Mouse (Mus musculus) retina, adult 2 months (tissue): ENCODE results near the gene Mid1.

Source experiments
- DNase-seq: peaks from one replicate; pipeline ENCODE4 v3.0.0-alpha.2; 2012; ENCODE audit warnings: low read depth, low spot score

Mid1 gene

DNA sequence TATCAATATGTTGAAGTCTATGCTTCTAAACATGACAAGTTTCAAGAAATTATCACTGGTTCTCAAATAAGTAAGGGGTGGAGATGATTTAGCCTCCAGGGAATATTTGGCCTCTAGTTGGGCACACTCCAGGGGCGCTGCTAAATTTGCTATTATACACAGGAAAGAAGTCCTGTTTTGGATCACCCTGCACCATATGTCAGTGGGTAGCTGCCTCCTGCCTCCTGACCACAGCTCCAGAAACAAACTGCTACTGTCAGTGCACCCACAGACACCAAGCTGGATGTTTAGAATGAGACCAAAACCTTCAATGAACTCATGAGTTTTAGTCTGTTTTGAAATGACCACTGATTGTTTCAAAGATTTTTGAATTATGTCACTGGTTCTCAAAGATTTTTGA, 128.7 kb downstream of the Mid1 start:
- no peak for DNase-seq

DNA sequence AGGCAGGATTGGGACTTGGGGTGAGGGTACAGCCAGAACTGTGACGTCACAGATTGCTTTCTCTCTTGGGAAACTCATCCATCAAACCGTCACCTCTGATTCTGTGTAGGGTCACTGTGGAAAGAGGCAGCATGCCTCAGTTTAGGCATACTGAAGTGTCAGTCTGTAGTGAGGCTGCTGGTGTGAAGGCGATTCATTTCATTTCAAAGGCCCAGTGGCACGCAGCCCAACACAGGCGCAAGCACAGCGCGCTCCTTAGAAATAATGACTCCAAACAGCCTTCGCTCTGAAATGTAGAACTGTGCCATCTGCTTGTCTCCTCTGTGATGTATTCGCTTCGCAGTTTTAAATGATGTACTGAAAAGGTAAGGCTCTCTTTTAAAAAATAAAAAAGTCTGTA, 141.9 kb downstream of the Mid1 start:
- no peak for DNase-seq

DNA sequence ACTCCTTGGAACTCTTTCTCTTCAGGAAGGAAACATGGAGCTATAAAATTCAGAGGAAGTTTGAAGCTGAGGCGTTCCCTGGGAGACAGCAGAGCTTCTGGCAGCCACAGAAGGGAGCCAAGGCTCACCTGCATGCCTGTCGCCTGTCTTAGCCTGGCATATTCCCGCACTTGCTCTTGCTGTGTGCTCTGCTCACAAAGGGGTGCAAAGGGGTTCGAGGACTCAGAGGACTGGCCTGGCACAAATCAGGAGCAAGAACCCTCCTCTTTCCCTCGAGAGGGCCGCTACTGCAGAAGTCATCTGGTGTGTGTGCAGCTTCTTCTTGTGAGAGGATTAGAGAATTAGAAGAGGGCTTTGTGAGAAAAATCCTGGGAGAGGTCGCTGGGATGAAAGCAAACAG, 142.7 kb downstream of the Mid1 start:
- no peak for DNase-seq

DNA sequence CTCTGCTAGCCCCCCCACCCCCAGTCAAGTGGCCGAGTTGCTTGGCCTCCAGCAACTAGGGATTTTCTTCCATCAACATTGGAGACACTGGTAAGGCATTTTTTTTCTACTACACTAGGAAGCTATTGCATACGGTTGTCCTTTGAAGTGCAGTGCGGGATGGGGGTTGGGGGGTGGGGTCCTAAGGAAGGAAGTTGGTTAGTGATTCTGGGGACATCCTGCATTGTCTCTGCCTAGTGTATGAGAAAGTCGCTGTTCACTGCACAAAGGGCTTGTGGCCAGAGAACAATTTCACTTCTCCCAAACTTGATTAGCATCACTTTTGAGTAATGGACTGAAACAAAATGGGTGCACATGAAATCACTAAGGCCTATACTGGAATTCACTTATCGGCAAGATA, 143.1 kb downstream of the Mid1 start:
- no peak for DNase-seq

DNA sequence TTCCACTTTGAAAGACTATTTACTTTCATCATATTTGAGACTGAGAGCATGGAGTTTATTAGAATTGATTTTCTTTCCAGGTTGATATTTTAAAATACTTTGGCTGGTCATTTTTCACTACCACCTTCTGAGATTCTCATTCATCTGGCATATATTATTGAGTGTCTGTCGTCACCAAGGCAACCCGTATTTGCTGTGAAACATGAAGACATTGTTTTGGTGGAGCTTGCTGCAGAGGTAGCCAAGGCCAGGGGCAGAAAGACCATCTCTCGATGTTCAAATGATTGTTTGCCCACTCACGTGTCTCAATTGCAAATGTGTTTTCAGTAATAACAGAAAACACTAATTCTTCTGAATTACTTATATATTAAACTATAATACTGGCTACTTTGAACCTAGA, 145.1 kb downstream of the Mid1 start:
- no peak for DNase-seq

DNA sequence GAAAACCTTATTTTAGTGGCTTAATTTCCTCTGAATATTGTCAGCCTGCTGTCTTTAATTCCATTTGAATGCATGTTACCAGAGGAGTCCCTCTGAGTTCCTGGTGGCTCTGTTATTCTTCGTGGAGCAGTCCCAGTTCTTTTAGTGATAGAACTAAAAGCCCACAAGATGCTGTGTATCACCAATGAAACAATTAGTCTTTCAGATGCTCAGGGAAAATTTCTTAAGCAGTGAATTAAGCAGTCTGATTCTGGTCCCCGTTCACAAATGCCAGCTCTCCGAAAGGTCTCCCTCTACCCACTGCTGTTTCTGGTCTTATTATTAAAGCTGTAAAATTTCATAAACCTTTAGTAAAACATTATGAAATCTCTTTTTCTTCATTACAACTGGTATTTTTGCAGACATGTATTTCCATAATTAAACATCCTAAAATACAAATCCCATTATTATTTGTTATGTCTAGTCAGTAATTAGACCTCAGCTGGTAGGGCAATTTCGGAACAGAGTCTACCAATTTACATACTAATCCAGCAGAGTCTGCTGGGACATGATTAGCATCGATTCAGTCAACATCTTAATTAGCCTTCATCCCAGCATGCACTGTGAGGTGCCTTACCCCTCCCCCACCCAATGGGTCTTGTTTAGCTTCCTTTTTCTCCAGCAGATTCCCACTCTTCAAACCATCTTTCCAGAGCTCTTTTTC, 153.1 kb downstream of the Mid1 start:
- DNase-seq, result no peak

DNA sequence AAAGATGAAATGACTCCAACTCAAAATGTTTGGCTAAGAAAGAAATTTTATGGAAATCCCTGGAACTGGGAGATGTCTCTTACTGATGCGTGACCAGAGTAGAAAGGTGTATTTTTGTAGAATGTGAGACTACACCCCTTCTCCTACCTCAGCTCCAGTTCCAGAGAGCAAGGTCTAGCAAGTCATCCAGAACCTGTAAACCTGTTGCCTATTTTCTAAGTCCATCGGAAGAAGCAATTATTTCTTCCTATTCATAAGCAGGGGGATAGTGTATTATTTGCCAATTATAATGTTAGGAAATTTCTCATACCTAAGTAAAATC, 153.6 kb downstream of the Mid1 start:
- no peak for DNase-seq

DNA sequence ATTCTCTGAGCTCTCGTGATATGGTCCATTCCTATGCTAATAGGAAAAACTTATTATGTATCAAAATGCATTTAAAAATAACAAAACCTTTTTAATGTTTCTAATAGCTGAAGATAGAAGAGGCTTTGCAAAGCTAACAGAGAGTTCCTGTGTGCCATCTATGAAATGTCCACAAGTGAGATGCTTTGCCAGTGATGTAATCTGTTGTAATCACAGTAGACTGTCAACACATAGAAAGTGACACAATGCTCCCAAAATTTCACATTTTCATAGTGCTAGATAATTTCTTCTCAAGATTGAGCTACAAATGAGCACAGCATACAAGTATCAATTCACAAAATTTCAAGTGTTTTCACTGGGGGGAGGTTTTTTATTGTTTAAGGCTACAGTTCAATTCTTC, 158.3 kb downstream of the Mid1 start:
- DNase-seq, result no peak

DNA sequence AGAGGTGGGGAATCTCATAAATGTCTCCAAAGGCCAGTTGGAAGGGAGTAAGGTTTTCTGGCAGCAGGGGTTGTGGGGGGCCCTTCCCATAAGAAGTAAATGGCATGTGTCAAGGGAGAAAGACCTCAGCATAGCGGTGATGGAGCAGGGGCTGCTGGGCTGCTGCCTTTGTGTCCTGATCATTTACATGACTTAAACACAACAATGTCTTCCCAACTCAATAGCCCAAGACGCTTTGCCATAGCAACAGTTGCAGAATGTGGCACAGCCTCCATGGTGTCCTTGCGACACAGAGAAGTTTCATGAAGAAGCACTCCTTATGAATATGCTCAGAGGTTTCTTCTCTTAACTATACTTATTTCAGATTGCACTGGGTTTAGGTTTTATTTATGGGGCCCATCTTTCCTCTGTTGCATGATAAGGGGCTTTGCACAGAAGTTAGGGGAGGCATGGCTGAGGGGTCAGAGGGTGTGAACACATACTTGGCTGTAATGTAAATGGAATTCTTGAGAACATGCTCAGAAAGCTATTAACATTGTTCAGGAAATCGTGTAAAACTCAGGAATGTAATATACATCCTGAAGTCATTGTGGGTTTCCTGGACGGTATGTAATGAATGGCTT, 159.3 kb downstream of the Mid1 start:
- no peak for DNase-seq

DNA sequence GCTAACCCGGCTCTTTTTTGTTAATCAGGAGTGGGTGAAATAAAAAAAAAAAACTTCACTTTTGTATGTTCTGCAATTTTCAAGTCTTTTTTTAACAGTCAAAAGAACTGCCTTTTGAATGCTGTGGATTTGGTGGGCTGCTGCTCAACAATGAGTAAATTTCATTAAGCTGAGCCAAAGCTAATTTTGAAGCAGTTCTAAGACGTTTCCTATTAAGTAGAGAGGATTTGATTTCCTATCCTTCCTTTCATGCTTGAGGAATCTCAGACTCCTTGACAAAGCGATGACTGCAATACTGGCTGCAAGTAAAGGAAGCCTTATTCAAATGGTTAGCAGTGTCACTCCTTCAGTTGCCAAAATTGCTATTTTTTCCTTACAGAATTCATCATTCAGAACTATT, 161.2 kb downstream of the Mid1 start:
- no peak for DNase-seq

DNA sequence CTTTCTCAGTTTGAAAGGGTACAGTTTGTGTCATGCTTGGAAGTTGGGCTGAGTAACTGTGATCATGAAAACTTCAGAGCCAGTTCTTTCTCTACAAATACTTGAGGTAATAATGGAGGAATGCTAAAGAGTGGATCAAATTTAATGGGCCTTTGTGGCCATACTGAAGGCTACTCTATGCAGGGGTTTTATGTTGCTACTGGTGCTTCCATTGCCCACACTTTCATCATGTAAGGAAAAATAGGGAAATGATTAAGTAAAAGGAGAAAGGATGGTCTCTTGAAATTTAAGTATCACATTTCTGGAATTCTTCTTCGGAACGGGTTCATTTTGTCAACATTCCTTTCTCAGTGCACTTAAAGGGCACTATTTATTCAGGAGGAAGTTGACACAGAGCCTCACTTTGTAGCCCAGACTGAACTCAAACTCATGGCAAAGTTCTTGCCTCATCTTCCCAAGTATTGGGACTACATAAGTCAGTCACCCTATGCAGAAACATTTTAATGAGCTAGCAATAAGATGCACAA, 176.3 kb downstream of the Mid1 start:
- DNase-seq, result no peak

DNA sequence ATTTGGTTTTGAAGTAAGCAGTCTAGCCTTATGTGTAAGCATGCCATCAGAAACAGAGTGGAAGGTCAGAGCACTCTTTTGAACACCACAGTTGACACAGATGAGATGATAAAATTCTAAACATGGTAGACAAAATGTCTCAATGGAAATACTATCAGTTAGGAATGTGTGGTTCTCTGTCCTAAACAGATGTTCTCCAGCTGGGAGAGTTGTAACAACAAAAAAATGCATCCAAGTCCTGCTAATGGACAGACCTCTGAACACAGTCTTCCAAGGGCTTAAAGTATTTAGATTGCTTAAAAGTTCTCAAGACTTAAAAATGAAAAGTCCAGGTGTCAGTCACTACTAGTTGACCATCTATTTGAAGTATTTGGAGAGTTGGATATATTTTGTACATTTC, 177.4 kb downstream of the Mid1 start:
- no peak for DNase-seq

DNA sequence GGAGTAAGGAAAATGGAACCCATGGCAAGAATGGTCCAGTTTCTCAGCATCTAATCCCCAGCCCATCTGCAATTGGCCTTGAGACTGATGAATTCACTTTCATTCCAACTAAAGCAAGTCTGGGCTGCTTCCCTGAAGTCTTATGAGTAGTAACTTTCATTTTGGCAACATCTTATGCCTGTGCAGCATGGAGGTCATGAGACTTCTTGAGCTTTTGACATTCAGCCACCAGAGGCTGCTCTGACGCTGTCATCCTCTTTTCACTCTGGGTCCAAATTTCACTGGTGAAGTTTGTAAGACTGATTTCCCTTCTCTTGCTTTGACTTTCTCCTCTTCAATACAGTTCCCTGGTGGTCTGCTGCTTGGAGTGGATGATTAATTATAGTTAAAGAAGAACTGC, 177.8 kb downstream of the Mid1 start:
- DNase-seq, result no peak

DNA sequence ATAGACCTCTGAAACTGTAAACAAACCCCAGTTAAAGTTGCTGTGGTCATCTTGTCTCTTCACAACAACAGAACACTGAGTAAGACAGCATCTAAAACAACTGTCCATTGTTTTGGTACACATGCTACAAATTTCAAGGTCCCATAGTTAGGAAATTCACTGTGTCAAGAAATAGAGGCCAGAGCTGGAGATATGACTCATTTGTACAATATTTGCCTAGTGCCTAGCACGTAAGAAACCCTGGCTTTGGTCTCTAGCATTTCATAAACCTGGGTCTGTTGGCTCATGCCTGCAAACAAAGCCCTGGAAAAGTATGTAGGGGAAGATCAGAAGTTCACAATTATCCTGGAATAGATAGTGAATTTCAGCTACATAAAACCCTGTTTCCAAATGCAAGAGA, 178.8 kb downstream of the Mid1 start:
- DNase-seq, result no peak

DNA sequence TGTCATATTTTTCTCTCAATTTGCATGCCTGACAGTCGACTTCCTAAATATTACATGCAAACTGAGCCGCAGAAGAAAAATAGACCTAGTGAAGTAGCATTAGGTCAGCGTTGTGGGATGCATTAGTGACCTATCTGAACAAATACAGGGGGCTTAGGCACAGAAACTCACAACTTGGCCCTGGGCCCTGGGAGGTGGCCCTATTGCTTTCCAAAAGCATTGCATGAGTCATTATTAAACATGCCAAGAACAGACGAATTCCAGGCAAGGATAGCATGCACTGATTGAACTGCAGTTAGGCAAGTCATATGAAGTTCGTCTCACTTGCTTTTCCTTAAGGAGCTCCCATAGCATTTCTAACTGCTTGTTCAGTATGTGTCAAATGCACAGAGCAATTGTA, 183.2 kb downstream of the Mid1 start:
- no peak for DNase-seq

DNA sequence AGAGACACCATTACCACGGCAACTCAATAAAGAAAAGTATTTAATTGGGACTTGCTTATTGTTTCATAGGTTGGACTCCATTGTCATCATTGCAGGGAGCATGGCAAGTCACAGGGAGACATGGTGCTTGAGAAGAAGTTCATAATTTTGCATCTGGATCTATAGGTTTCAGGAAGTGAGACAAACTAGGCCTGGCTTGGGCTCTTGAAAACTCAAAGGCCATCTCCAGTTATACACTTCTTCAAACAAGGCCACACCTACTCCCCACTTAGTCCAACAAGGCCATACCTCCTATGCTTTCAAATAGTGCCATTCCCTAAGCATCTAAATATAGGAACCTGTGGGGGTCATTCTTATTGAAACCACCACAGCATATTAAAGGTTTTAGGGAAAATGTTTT, 189.5 kb downstream of the Mid1 start:
- DNase-seq, result no peak

DNA sequence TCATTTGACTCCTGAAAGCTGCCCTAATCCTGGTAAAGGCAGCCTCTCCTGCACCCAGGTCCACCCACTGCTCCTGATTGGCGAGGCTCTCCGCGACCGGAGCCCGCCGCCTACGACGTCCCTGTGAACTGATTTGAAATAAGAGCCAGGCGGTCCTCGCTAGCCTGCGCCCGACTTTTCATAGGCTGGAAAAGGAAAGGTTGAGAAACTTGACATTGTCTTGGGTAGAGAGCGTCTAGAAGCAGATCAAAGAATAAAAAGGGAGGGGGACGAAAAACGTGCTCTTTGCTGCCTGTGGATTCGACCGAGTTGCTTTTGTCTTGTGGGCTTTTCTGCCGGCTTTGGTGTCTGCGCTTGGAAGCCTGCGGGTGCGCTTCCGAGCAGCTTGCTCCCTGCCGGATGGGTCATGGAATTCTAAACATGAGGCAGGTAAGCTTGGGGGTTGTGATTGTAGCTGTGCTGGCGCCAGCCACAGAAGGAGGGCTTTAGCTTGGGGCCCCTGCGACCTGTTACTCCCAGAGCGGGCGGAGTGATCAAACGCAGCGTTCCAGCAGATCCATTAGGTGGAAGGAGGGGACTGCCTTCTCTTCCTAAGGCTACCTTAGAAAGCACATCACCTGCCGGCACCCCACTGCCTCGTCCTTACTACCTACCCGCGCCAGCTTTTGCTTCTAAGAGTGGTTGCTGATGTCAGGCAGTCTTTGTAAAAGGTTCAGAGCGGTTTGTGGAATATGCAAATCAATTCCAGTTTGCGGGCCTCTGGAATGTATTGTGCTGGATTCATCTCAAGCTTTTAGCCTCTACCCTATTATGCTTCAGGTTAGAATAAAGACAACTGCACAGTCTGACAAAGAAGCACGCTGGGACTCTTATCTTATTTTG, 194.7 kb downstream of the Mid1 start:
- DNase-seq, result peak; percentile 37

DNA sequence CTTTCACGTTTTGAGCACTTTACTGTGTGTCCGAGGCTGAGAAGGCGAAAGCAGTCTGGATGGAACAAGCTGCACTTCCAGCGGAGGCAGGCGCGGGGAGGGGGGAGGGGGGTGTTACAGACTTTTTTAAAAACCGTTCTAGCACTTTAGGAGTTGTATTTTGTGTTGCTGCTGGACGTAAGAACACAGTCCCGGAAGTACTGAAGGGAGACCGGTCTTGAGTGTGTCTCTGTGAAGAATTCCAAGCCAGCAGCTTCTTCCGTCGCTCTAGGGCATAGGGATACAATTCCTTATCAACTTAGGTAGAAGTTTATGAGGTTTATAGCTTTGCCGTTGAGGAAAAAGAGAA, 195.3 kb downstream of the Mid1 start:
- DNase-seq, result no peak

DNA sequence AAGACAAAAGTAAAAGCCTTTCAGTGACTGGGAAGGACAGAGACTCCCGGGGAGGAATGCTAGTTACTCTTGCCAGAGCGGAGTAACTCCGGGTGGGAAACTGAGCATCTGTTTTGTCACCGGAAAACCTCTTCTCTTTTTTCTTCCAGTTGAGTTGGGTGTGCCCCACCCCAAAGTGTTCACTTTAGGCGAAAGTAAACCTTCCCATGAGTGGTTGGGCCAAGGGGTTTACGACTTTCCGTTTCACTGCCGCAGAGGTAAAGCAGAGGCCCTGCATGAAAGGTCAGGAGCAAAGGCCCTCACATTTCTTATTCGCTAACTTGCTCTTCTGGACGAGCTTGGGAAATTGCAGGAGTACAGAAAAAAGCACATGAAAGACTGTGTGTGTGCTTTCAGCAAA, 195.8 kb downstream of the Mid1 start:
- no peak for DNase-seq

DNA sequence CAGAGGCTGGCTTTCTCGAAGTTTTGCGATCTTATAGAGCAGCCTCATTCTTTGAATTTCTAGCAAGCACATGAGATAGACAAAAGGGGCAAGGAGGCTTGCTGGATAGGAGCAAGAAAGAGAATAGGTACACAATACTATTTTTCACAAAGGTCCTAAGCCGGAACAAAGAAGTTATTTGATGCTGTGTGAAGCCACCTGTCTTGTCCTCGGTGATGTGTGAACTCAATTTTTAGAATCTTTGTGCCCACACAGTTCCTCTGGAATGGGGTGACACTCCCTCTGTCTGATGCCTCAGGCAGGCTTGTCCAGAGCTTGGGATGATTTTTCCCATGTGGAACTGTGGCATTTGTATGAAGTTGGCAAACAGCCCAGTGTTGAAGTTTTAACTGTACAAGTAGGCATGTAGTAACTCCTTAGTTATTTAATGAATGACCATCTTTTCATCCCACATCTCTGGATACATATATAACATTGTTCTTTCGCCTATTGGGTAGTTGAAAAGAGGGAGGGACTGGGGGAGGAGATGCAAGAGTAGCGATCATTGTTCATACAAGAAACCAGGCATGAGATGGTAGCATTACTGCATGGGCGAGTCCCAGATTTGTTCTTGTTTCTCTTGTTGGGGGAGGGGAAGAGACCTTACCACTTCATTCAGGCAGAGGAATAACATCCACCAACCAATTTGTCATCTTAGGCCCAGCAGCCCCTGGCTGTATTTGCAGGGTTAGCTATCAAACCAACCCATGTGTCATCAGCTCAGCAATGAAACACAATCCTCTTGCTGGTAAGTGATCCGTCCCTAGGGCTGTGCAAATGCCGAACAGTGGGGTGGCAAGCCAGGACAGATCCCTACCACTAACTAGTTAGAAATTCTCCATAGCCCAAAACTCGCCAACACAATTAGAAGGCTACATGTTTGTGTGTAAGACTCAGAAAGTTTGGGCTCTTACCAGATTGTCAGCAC, 196.5 kb downstream of the Mid1 start:
- no peak for DNase-seq

DNA sequence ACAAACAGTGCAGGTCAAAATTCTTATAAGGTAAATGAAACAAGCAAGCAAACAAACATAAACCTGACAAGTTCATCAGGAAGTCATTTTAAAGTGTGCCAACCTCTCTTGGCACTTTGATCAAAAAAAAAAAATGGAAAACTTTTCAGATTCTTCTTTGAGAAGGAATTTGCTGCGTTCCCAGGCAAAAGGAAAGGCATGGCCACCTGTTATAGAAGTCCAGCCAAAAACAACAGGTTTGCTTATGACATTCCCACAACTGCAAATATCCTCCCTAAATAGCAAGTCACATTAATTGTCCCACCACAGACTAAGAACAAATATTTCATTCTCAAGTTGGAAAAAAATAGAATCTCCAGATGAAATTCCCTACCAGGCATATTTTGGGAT, 197.2 kb downstream of the Mid1 start:
- DNase-seq, result no peak
